ENCODE assay signal across 14 mouse cellular contexts in genomic region chr12:52272828-52273227, GRCm38 (mm10).
"Had no signal": no experiment of that assay in that cellular context is flagged by ENCODE, and none has a peak within 500 bp of the region (broad histone marks: within the 10 kb centered on the region; RNA-seq: fewer than 3 reads in every experiment).

No protein-coding gene starts in this region.

- ATAC-seq: liver, embryonic 12.5 days; midbrain, embryonic 16.5 days had no signal

- H3K36me3 ChIP-seq: limb, embryonic 15.5 days; liver, embryonic 12.5 days; midbrain, embryonic 10.5 days; neural tube, embryonic 13.5 days had no signal

- H3K27ac ChIP-seq: limb, embryonic 15.5 days; liver, embryonic 12.5 days; midbrain, embryonic 10.5 days; neural tube, embryonic 13.5 days had no signal

- H3K9me3 ChIP-seq: limb, embryonic 15.5 days; liver, embryonic 12.5 days; midbrain, embryonic 10.5 days; neural tube, embryonic 13.5 days had no signal

- H3K4me1 ChIP-seq: limb, embryonic 15.5 days; midbrain, embryonic 10.5 days; neural tube, embryonic 13.5 days had no signal

- H3K9ac ChIP-seq: limb, embryonic 15.5 days; liver, embryonic 12.5 days; lung, embryonic 14.5 days; neural tube, embryonic 13.5 days had no signal

- H3K4me2 ChIP-seq: limb, embryonic 15.5 days; liver, embryonic 12.5 days; lung, embryonic 14.5 days; neural tube, embryonic 13.5 days had no signal

- H3K27me3 ChIP-seq: limb, embryonic 15.5 days; liver, embryonic 12.5 days; neural tube, embryonic 13.5 days had no signal

- H3K4me3 ChIP-seq: limb, embryonic 15.5 days; liver, embryonic 12.5 days; midbrain, embryonic 10.5 days; neural tube, embryonic 13.5 days had no signal

- DNase-seq: kidney, postnatal 25 days; layer of hippocampus, postnatal 36 days; lung, embryonic 14.5 days; lung, postnatal 10 days; lung, postnatal 4 days; right cerebral cortex, postnatal 4 days; spleen, adult 18-20 months; thymus, adult 18-20 months; thymus, postnatal 14 days had no signal
